Mouse (Mus musculus) forebrain, embryonic 16.5 days (tissue): ENCODE data around the gene Chst13. TPM values are rescaled to one million over a fixed set of nuclear protein-coding genes. Genes with fewer than 3 reads are reported as not detected.
A peak's percentile ranks its signal among the peaks of the same experiment; 100 is the strongest.

ENCODE experiments used
- ATAC-seq: fragments of 200-750 bp; cut with Nextera tagmentation; 2 replicates; pipeline ENCODE4 v1.8.0; 2017; ENCODE audit warnings: mild to moderate bottlenecking, moderate library complexity
- H3K27ac ChIP-seq: fragments of 300-500 bp; sonication (generic); 2 replicates; pipeline ENCODE4 v1.5.1; 2014; ENCODE audit warnings: low read length, control low read depth
- H3K27me3 ChIP-seq: fragments of 300-500 bp; sonication (generic); replicated peaks from 2 replicates; pipeline ENCODE4 v1.6.1; 2014; ENCODE audit warnings: low read length; ENCODE audit not compliant: control insufficient read depth, insufficient read depth
- H3K36me3 ChIP-seq: fragments of 300-500 bp; sonication (generic); 2 replicates; pipeline ENCODE4 v1.6.1; 2014; ENCODE audit not compliant: control insufficient read depth, insufficient read depth
- H3K4me1 ChIP-seq: fragments of 300-500 bp; sonication (generic); replicated peaks from 2 replicates; pipeline ENCODE4 v1.6.1; 2014; ENCODE audit warnings: low read length; ENCODE audit not compliant: control insufficient read depth, insufficient read depth
- H3K4me2 ChIP-seq: fragments of 300-500 bp; sonication (generic); 2 replicates; pipeline ENCODE4 v1.6.1; 2014; ENCODE audit warnings: mild to moderate bottlenecking, low read length, control low read depth
- H3K4me3 ChIP-seq: fragments of 300-500 bp; sonication (generic); replicated peaks from 2 replicates; pipeline ENCODE4 v1.5.1; 2014; ENCODE audit warnings: mild to moderate bottlenecking, low read length, control low read depth
- H3K9ac ChIP-seq: fragments of 300-500 bp; sonication (generic); replicated peaks from 2 replicates; pipeline ENCODE4 v1.6.1; 2014; ENCODE audit warnings: low read depth, low read length, control low read depth
- H3K9me3 ChIP-seq: fragments of 300-500 bp; sonication (generic); 2 replicates; pipeline ENCODE4 v1.6.1; 2016; ENCODE audit warnings: low read length; ENCODE audit not compliant: control insufficient read depth
- WGBS: fragments of 180-500 bp; shearing (Covaris S2); extraction: QIAGEN DNeasy Blood & Tissue Kit; methylation state at CpG from one replicate; pipeline ENCODE4 v1.1.7; 2014; 5-methylcytosine and 5-hydroxymethylcytosine counted together
- polyA plus RNA-seq: library from polyadenylated mRNA; unstranded; fragments of >200 nt; fragmentation: Nextera tagmentation; extraction: Ambion mirVana; gene quantifications from 2 replicates; pipeline ENCODE4 v1.2.1, GENCODE M21; 2015

Chst13 gene
- polyA plus RNA-seq, 1 experiment from 2014 or later = not detected

GRCm38 (mm10) chr6:90358142-90358541 lies 33.2 kb upstream of the Chst13 start:
- no peak for ATAC-seq
- Histone ChIP-seq H3K4me3 (no peak overlapping the region), H3K9ac (no peak overlapping the region)

DNA sequence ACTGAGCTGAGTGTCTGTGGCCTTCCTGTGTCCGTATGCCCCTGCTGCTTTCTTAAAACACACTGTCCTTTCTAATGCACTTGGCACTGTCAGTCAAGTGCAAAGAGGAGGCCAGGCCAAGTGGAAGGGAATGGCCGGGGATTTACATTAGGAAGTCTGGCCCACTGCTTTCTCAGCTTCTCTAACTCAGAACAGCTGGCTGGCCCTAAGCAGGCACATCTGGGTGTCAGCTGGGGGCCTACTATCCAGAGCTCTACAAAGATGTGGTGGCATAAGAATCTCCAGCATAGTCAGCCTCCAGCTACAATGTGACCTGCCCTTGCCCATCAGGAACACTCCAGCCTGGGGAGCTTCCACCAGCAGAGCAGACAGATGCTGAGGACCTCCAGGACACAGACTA lies 25.0 kb upstream of the Chst13 start:
- WGBS = 73% methylated on average over 2 of the region's 2 CpGs
- ATAC-seq = no peak
- no peak overlapping the region for H3K4me2 ChIP-seq
- no peaks in the 10 kb centered on the region for H3K4me1 ChIP-seq
- no peaks in the 10 kb centered on the region for H3K36me3 ChIP-seq
- no peak overlapping the region for H3K9ac ChIP-seq
- H3K9me3 ChIP-seq = no peaks in the 10 kb centered on the region
- H3K4me3 ChIP-seq = no peak overlapping the region
- no peaks in the 10 kb centered on the region for H3K27me3 ChIP-seq
- no peak overlapping the region for H3K27ac ChIP-seq

More at GRCm38 (mm10) chr6:90358142-90358541, 33.2 kb upstream of the Chst13 start:
- WGBS = 70% methylated on average over 5 of the region's 5 CpGs
- Histone ChIP-seq H3K27me3 (no peaks in the 10 kb centered on the region), H3K27ac (no peak overlapping the region), H3K9me3 (no peaks in the 10 kb centered on the region), H3K4me1 (peaks cover 8% of the 10 kb centered on the region), H3K4me2 (no peak overlapping the region), H3K36me3 (no peaks in the 10 kb centered on the region)

DNA sequence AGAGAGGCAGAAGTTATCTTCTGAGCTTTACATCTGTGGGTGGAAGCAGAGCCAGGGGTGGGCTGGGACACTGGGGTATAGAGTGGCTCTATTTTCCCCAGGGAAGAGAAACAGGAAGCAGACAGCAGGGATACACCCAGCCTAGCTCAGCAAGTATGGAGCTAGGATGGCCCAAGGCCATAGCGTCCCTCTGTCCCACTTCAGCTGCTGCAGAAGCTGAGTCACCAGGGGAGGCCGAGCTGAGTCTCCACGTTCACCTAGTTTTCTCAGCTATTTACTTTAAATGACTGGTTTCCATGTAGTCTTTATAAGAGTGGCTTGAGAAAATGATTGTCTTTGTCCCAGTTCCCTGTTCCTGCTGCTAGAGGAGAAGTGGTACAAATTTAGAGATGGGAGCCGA lies 23.5 kb upstream of the Chst13 start:
- Histone ChIP-seq H3K4me2 (no peak overlapping the region), H3K9ac (no peak overlapping the region), H3K27ac (no peak overlapping the region), H3K36me3 (no peaks in the 10 kb centered on the region), H3K4me1 (no peaks in the 10 kb centered on the region), H3K4me3 (no peak overlapping the region), H3K27me3 (no peaks in the 10 kb centered on the region), H3K9me3 (no peaks in the 10 kb centered on the region)
- no peak for ATAC-seq
- WGBS = 81% methylated on average over 4 of the region's 4 CpGs

DNA sequence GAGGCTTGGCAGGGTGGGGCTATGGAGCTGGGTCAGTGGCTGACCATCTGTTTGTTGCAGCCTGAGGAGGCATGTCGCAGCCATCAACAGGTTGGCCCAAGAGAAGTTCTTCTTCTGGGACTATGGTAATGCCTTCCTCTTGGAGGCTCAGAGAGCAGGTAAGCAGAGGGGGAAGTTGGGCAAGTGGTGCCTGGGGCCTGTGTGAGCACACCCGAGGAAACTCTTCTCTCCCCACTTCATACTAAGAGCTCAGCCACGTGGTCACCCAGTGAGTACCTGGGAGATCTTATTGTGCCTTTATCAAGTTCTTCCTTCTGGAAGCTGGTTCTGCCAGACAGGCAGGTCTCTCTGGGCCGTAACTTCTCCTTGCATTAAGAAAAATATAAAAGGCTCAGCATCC lies 22.2 kb upstream of the Chst13 start:
- 87% methylated on average over 4 of the region's 4 CpGs for WGBS
- H3K9me3 ChIP-seq = no peaks in the 10 kb centered on the region
- no peak for ATAC-seq

DNA sequence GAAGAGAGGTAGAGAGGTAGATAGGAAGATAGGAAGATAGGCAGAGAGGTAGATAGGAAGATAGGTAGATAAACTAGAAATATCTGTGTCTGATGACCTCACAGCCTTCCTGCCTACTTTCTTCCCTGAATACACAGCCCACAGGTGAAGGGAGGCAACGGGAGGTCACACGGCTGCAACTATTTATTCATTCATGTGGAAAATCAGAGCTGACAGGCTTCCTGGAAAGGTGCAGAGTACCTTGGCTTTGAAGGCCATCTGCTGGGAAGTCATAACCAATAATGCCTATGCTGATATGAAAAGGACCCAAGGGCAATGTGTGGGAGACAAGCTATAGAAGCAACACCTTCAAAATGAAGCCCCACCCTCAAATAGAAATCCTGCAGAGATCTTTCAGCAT lies 17.4 kb upstream of the Chst13 start:
- WGBS = 74% methylated on average over 2 of the region's 2 CpGs
- Histone ChIP-seq H3K9ac (no peak overlapping the region), H3K36me3 (no peaks in the 10 kb centered on the region), H3K27me3 (no peaks in the 10 kb centered on the region), H3K4me1 (no peaks in the 10 kb centered on the region), H3K27ac (no peak overlapping the region), H3K9me3 (no peaks in the 10 kb centered on the region), H3K4me2 (no peak overlapping the region), H3K4me3 (no peak overlapping the region)
- no peak for ATAC-seq

More for the DNA sequence above, 22.2 kb upstream of the Chst13 start:
- no peak overlapping the region for H3K4me2 ChIP-seq
- no peak overlapping the region for H3K27ac ChIP-seq
- no peaks in the 10 kb centered on the region for H3K27me3 ChIP-seq
- no peaks in the 10 kb centered on the region for H3K36me3 ChIP-seq
- H3K4me1 ChIP-seq = no peaks in the 10 kb centered on the region
- H3K9ac ChIP-seq = no peak overlapping the region
- H3K4me3 ChIP-seq = no peak overlapping the region

DNA sequence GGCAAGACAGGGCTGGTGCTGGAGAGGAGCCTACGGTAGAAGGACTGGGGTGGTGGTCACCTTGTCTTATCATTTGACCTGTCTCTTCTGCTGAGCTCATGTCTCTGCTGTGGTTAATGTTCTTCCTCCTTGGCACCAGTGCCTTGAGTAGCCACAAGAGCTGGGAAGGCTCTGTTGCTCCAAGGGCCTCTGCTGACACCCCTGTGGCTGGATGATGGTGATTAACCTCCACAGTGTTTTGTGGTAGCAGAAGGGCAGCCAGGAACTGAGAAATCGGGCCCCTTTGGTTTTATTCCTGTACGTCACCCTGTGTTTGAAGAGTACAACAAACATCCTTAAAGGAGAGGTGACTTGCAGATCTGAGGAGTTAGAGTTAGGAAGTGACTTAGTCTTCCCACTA lies 9.3 kb upstream of the Chst13 start:
- H3K4me2 ChIP-seq = no peak overlapping the region
- no peaks in the 10 kb centered on the region for H3K27me3 ChIP-seq
- no peak for ATAC-seq
- no peaks in the 10 kb centered on the region for H3K36me3 ChIP-seq
- H3K9ac ChIP-seq = no peak overlapping the region
- 81% methylated on average over 3 of the region's 3 CpGs for WGBS
- H3K27ac ChIP-seq = no peak overlapping the region
- H3K4me1 ChIP-seq = peaks cover 3% of the 10 kb centered on the region
- no peak overlapping the region for H3K4me3 ChIP-seq
- H3K9me3 ChIP-seq = no peaks in the 10 kb centered on the region

- Histone ChIP-seq H3K4me1 (peaks cover 3% of the 10 kb centered on the region), H3K9ac (no peak within 1 kb of the TSS), H3K9me3 (no peaks in the 10 kb centered on the region), H3K4me3 (no peak within 1 kb of the TSS), H3K36me3 (no peaks in the 10 kb centered on the region), H3K27ac (no peak within 1 kb of the TSS), H3K27me3 (no peaks in the 10 kb centered on the region), H3K4me2 (no peak within 1 kb of the TSS)
- ATAC-seq = no peak
- 84% methylated on average over 7 of the region's 7 CpGs for WGBS
Observed at GRCm38 (mm10) chr6:90332561-90333425, 7.8 kb upstream of the Chst13 start, which contains the start of gene Uroc1. Gene Uroc1 (plus strand): TSS chr6:90333284.

GRCm38 (mm10) chr6:90329953-90330352 lies 5.0 kb upstream of the Chst13 start:
- Histone ChIP-seq H3K9me3 (no peaks in the 10 kb centered on the region), H3K27ac (peak overlapping the region; percentile 44; the same call in 1 of the 2 replicates), H3K4me1 (peaks cover 5% of the 10 kb centered on the region), H3K36me3 (no peaks in the 10 kb centered on the region), H3K4me3 (no peak overlapping the region), H3K27me3 (no peaks in the 10 kb centered on the region), H3K9ac (no peak overlapping the region), H3K4me2 (no peak overlapping the region)
- ATAC-seq = peak; percentile 95
- WGBS = 17% methylated on average over 1 of the region's 1 CpGs

DNA sequence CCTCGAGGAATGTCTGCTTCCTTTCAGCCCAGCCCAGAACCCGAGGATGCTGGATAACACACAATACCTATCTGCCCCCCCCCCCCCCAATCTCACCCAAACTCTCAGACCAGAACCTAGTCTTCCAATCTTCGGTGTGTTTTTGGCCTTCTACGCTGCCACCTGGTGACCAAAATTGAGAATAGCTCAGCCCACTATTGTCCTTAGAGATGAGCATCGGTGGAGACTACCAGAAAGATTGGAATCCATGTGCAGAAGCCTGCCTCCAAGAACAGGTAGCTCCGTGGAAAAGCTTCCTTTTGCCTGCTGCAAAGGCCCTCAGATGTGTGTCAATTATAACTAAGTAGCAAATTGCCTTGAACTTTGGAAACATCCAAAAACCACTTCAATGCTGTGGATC lies 2.7 kb upstream of the Chst13 start:
- H3K27me3 ChIP-seq = no peaks in the 10 kb centered on the region
- H3K4me2 ChIP-seq = no peak overlapping the region
- no peak for ATAC-seq
- H3K9me3 ChIP-seq = no peaks in the 10 kb centered on the region
- no peaks in the 10 kb centered on the region for H3K36me3 ChIP-seq
- H3K27ac ChIP-seq = no peak overlapping the region
- no peak overlapping the region for H3K4me3 ChIP-seq
- H3K9ac ChIP-seq = no peak overlapping the region
- WGBS = 22% methylated on average over 6 of the region's 6 CpGs
- H3K4me1 ChIP-seq = peaks cover 8% of the 10 kb centered on the region
